Mouse (Mus musculus) olfactory bulb, adult 2 months (tissue): ENCODE data around the gene Rgmb.

Source experiments
- CTCF ChIP-seq: fragments of 200-500 bp; IDR thresholded peaks from 2 replicates; pipeline ENCODE4 v1.5.1; 2012; ENCODE audit warnings: low read depth, mild to moderate bottlenecking, low read length, moderate library complexity; ENCODE audit not compliant: insufficient read depth
- POLR2A ChIP-seq: fragments of 200-500 bp; IDR thresholded peaks from 2 replicates; pipeline ENCODE4 v1.6.1; 2012; ENCODE audit warnings: mild to moderate bottlenecking, low read depth, low read length, moderate library complexity; ENCODE audit not compliant: insufficient read depth

- TF ChIP-seq CTCF, result no peak
- TF ChIP-seq POLR2A, result no peak
These were observed 41.3 kb upstream of the Rgmb start for GRCm38 (mm10) chr17:15872093-15872492.
